In genomic region chr17:88439536-88440050, GRCm38 (mm10) we compare ENCODE assay signal across 8 mouse cellular contexts. TPM values are rescaled to one million over a fixed set of nuclear protein-coding genes. Genes with fewer than 3 reads are reported as not detected.
DNase-seq lines count a peak whose midpoint lies in the region; ATAC-seq and TF ChIP-seq lines count a peak whose summit lies in the region.

No protein-coding gene starts in this region.

- no peaks in the 10 kb centered on the region for H3K9me3 ChIP-seq in hindbrain, postnatal 0 days (ENCODE audit: low read length)
- no peaks in the 10 kb centered on the region for H3K9me3 ChIP-seq in midbrain, embryonic 10.5 days (replicated peaks)

- 78% methylated on average over 11 of the region's 12 CpGs for WGBS in hindbrain, postnatal 0 days
- 85% methylated on average over 12 of the region's 12 CpGs for WGBS in midbrain, embryonic 10.5 days

- ATAC-seq in hindbrain, postnatal 0 days: no peak

- H3K27me3 ChIP-seq in hindbrain, postnatal 0 days (ENCODE audit: insufficient read depth, low read length): no peaks in the 10 kb centered on the region
- H3K27me3 ChIP-seq in midbrain, embryonic 10.5 days (ENCODE audit: low read depth, poor library complexity, severe bottlenecking): peaks cover 14% of the 10 kb centered on the region

- no peaks in the 10 kb centered on the region for H3K36me3 ChIP-seq in hindbrain, postnatal 0 days (ENCODE audit: insufficient read depth, low read length)
- H3K36me3 ChIP-seq in midbrain, embryonic 10.5 days: no peaks in the 10 kb centered on the region

- TF ChIP-seq CTCF in hindbrain, postnatal 0 days (IDR thresholded peaks at IDR 0.05; ENCODE audit: low read depth): no peak

- H3K9ac ChIP-seq in hindbrain, postnatal 0 days (replicated peaks; ENCODE audit: low read length): no peak overlapping the region

- DNase-seq in adrenal gland, adult (ENCODE audit: inconsistent age in 2 of 2, low spot score in 1 of 2): peak; percentile 50 to 77
- DNase-seq in adrenal gland, postnatal 4 days (ENCODE audit: low spot score in 2 of 2): no peak
- peak; percentile 29 for DNase-seq in retina, postnatal 1 day
- DNase-seq in retina, embryonic 14.5 days (ENCODE audit: low spot score): no peak
- DNase-seq in hindbrain, postnatal 0 days (ENCODE audit: low spot score): no peak
- no peak for DNase-seq in midbrain, embryonic 10.5 days (ENCODE audit: low spot score)
- no peak for DNase-seq in frontal cortex, postnatal 14 days (ENCODE audit: low spot score in 2 of 2)
- no peak for DNase-seq in layer of hippocampus, adult 18-20 months (ENCODE audit: low spot score in 2 of 2)

- no peaks in the 10 kb centered on the region for H3K4me1 ChIP-seq in hindbrain, postnatal 0 days (ENCODE audit: insufficient read depth, low read length)
- H3K4me1 ChIP-seq in midbrain, embryonic 10.5 days: peaks cover 14% of the 10 kb centered on the region

- H3K27ac ChIP-seq in hindbrain, postnatal 0 days: peak overlapping the region; percentile 94; the same call in 1 of the 2 replicates
- H3K27ac ChIP-seq in midbrain, embryonic 10.5 days (replicated peaks): 0 out of 2 replicates have a peak overlapping the region, but pooled peaks have one; percentile 97

- H3K4me3 ChIP-seq in hindbrain, postnatal 0 days (ENCODE audit: low read length): peak overlapping the region; percentile 96
- H3K4me3 ChIP-seq in midbrain, embryonic 10.5 days: peak overlapping the region; percentile 88

- peak overlapping the region; percentile 83 for H3K4me2 ChIP-seq in hindbrain, postnatal 0 days (ENCODE audit: low read depth, low read length)

RNA-seq across cellular contexts. Expression of gene Foxn2, which starts 0.9 kb away (rescaled TPM):
- total RNA-seq in adrenal gland, postnatal 4 days (2021): 10 to 100 TPM; 23.3 to 23.6 TPM
- total RNA-seq in hindbrain, postnatal 0 days (2014; rRNA removed): 12.5 and 17.1 TPM in 2 replicates
- polyA plus RNA-seq in hindbrain, postnatal 0 days (2015; fragmentation: Nextera tagmentation; extraction: Ambion mirVana): 8.0 and 9.1 TPM in 2 replicates
- polyA plus RNA-seq in midbrain, embryonic 10.5 days (2016; fragmentation: Nextera tagmentation; extraction: Ambion mirVana): 12.3 and 12.5 TPM in 2 replicates
- total RNA-seq in layer of hippocampus, adult 18-20 months (2021): 10 to 100 TPM; 25.1 to 27.1 TPM

Comparison
In these comparisons a context has a peak if more than half of its experiments do, and no peak if none do; other contexts are left out.
1. DNase-seq: peak in adrenal gland, adult (2 of 2) and retina, postnatal 1 day (single experiment); none in adrenal gland, postnatal 4 days (0 of 2), retina, embryonic 14.5 days (single experiment), hindbrain, postnatal 0 days (single experiment), midbrain, embryonic 10.5 days (single experiment), frontal cortex, postnatal 14 days (0 of 2) and layer of hippocampus, adult 18-20 months (0 of 2).